Mouse (Mus musculus) bone marrow, adult 2 months (tissue): ENCODE data around the gene Synpo2. TPM values are rescaled to one million over a fixed set of nuclear protein-coding genes. Genes with fewer than 3 reads are reported as not detected.

Experiments
- H3K27ac ChIP-seq: fragments of 200-500 bp; 2 replicates; pipeline ENCODE4 v1.5.1; 2012; ENCODE audit warnings: low read depth, mild to moderate bottlenecking, control low read depth, inconsistent platforms, low read length; ENCODE audit not compliant: control insufficient read depth, poor library complexity, insufficient read depth
- H3K4me1 ChIP-seq: fragments of 200-500 bp; 2 replicates; pipeline ENCODE4 v1.6.1; 2011; ENCODE audit warnings: low read length; ENCODE audit not compliant: control insufficient read depth, insufficient read depth
- H3K4me3 ChIP-seq: fragments of 200-500 bp; replicated peaks from 2 replicates; pipeline ENCODE3; 2011; ENCODE audit warnings: mild to moderate bottlenecking, low read depth, low read length, control low read depth; ENCODE audit not compliant: control insufficient read depth
- CTCF ChIP-seq: fragments of 200-500 bp; IDR thresholded peaks from 2 replicates; pipeline ENCODE4 v1.5.1; 2011; ENCODE audit warnings: low read length, control low read depth; ENCODE audit not compliant: control insufficient read depth, insufficient read depth
- POLR2A ChIP-seq: fragments of 200-500 bp; IDR thresholded peaks from 2 replicates; pipeline ENCODE4 v1.6.1; 2011; ENCODE audit warnings: low read depth, mild to moderate bottlenecking, control low read depth, low read length, borderline replicate concordance; ENCODE audit not compliant: control insufficient read depth
- WGBS: fragments of 180-500 bp; shearing (Covaris S2); methylation state at CpG from one replicate; pipeline ENCODE4 v1.1.7; 2018; 5-methylcytosine and 5-hydroxymethylcytosine counted together
- polyA plus RNA-seq: library from polyadenylated mRNA; stranded (reverse); fragments of >200 nt; gene quantifications from 2 replicates; pipeline ENCODE4 v1.2.4, GENCODE M21; 2011; ENCODE audit warnings: low replicate concordance; ENCODE audit not compliant: missing spikeins, insufficient read depth, insufficient read length

The Synpo2 gene
- polyA plus RNA-seq, 1 experiment, result 0.80 TPM

GRCm38 (mm10) chr3:123112781-123113180 lies 123.2 kb downstream of the Synpo2 start:
- Histone ChIP-seq H3K4me1 (peaks cover 1% of the 10 kb centered on the region), H3K4me3 (no peak overlapping the region), H3K27ac (no peak overlapping the region)
- no peak for TF ChIP-seq CTCF
- TF ChIP-seq POLR2A, result no peak
- WGBS, result 84% methylated on average over 11 of the region's 11 CpGs

- H3K4me1 ChIP-seq, result no peaks in the 10 kb centered on the region; the same call in 1 of the 2 replicates
- TF ChIP-seq CTCF, result no peak
- TF ChIP-seq POLR2A, result no peak
- no peak overlapping the region for H3K27ac ChIP-seq
- WGBS, result 83% methylated on average over 10 of the region's 10 CpGs
- no peak overlapping the region for H3K4me3 ChIP-seq
These were observed 124.8 kb downstream of the Synpo2 start for GRCm38 (mm10) chr3:123111071-123111711.

DNA sequence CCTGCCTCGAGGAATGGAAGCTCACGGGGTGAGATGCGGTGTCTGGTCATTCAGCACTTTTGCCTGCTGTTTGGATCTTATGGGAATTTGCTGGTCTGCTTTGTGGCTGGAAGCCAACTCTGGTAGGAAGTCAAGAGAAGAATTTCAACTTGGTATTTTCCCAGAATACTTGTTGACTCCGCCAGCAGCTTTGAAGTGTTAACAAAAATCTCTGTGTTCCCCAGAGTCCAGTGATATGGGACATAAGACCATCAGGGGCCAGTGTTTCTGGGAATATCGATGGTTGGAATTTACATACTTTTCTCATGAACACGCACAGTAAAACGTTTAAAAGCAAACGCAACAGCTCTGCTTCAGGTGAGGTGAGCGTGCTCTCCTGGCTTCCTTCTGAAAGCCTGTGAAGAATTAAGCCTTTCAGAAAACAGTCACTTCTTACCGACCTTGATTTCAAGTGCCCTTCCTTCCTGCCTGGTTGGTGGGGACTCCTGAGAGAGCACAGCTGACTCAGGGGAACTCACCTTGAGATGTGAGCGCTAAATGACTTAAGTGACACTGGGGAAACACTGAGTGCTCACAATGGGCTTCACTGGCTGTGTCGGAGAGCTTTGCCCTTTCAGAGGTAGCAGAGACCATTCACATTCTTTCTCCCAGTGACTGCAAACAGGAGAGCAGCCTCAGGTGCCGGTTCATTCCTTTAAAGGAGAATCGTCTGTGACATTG lies 128.0 kb downstream of the Synpo2 start:
- Histone ChIP-seq H3K4me1 (no peaks in the 10 kb centered on the region), H3K27ac (no peak overlapping the region), H3K4me3 (no peak overlapping the region)
- TF ChIP-seq CTCF (no peak), POLR2A (no peak)
- 58% methylated on average over 14 of the region's 14 CpGs for WGBS

DNA sequence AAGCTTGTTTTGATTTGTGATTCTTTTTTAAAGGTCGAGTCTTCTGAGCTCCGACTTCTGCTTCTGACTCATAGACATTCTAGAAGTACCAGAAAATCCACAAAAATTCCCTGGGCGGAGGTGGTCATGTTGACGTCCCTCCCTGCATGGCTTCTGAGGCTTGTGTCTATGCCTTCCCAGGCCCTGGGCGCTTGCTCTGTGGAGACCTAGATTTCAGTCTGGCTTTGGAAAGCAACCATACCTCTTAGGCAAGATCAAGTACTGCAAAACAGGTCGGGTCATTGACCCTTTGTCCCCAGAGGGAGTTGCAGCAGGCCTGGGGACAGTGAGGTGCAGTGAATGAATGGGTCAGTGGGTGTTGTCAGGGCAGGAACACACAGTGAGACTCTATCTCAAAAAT lies 131.6 kb downstream of the Synpo2 start:
- H3K27ac ChIP-seq, result no peak overlapping the region
- no peak overlapping the region for H3K4me3 ChIP-seq
- 75% methylated on average over 6 of the region's 6 CpGs for WGBS
- TF ChIP-seq POLR2A, result no peak
- no peak for TF ChIP-seq CTCF
- no peaks in the 10 kb centered on the region for H3K4me1 ChIP-seq

- Histone ChIP-seq H3K27ac (no peak overlapping the region), H3K4me3 (no peak overlapping the region), H3K4me1 (no peaks in the 10 kb centered on the region)
- TF ChIP-seq POLR2A (no peak), CTCF (peak; percentile 85)
- 27% methylated on average over 13 of the region's 13 CpGs for WGBS
These were observed 132.6 kb downstream of the Synpo2 start for GRCm38 (mm10) chr3:123103151-123103860.

- WGBS, result 74% methylated on average over 2 of the region's 2 CpGs
- H3K4me1 ChIP-seq, result no peaks in the 10 kb centered on the region
These were observed 134.2 kb downstream of the Synpo2 start for GRCm38 (mm10) chr3:123101761-123102160.

DNA sequence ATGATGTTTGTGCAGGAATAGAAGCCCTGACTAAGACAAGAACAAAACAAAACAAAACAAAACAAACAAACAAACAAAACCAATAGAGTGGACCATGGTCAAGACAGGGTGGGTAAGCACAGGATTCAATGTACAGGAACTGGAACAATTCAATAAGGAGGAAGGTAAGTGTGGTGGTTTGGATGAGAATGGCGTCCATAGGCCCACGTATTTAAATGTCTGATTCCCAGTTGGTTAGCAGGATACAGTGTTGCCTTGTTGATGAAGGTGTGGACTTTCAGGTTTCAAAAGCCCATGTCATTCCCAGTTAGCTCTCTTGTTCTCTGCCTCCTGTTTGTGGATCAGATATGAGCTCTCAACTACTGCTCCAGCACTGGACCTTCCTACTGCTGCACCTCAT lies 140.8 kb downstream of the Synpo2 start:
- Histone ChIP-seq H3K27ac (no peak overlapping the region), H3K4me3 (no peak overlapping the region), H3K4me1 (no peaks in the 10 kb centered on the region)
- TF ChIP-seq POLR2A (no peak), CTCF (no peak)
- WGBS, result 70% methylated on average over 2 of the region's 2 CpGs

More at GRCm38 (mm10) chr3:123101761-123102160, 134.2 kb downstream of the Synpo2 start:
- Histone ChIP-seq H3K27ac (no peak overlapping the region), H3K4me3 (no peak overlapping the region)
- TF ChIP-seq CTCF (no peak), POLR2A (no peak)

DNA sequence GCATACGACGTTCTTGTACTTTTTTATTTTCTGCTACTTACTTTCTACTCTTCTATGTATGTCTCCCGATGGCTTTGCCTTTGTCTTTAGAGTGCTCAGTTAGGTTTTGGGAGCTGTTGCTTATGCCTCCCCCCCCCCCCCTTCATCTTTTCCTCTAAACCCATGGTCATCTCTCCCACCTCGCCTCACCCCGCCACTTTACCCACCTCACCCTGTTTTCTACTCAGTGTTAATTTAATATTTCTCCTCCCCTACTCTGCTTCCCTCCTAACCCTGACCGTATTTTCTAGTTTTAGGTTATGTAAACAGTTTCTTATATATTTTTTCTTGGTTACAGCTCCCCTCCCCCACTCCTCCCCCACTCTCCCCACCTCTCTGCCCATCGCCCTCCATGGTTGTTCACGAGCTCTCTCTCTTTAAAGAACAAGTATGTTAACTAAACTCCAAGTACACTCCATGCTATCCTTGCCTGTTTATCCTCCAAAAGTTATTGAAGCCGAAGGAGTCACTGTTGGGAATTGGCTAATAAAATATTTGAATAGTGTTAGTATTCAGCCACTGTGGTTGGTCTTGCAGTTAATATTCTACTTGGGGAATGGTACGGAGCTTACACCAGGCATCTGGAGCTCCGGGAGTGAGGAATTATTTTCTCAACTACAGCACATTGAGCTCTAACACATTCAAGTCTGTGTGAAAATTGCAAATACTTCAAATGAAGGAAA lies 142.1 kb downstream of the Synpo2 start:
- Histone ChIP-seq H3K27ac (no peak overlapping the region), H3K4me3 (no peak overlapping the region), H3K4me1 (no peaks in the 10 kb centered on the region)
- TF ChIP-seq CTCF (no peak), POLR2A (no peak)
- 70% methylated on average over 11 of the region's 11 CpGs for WGBS
